8 mouse cellular contexts compared by ENCODE assay signal in the genomic region with DNA sequence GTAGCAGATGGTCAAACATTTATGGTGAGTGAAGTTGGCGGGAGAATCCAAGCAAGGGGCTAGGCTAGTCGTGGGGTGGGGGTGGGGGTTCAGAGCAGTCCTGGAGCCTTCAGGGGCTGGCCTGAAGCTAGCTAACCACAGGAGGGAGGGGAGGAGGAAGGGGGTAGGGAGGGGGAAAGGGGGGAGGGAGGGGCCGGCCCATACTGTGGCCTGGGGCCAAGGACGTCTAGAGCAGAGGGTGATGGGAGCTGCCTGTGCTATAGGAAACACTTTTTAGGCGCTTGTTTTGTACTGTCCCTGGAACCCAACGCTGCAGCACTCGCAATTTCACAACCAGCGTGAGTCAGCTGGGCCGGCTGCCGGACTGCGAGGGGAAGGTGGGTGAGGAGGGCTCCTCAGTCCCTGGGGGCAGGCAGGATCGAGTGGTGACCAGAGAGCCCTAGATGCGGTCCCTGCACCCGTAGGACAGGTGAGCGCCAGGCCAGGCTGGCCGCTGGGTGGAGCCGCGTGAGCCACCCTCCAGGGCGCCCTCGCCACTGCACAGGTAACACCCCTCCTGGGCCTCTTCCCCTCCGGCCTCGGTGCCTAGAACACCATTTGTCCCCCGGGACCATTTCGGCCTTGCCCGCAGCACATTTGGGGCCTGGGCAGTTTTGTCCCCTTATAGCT. TPM values are rescaled to one million over a fixed set of nuclear protein-coding genes. Genes with fewer than 3 reads are reported as not detected.
DNase-seq lines count a peak whose midpoint lies in the region; ATAC-seq and TF ChIP-seq lines count a peak whose summit lies in the region.

No protein-coding gene starts in this region.

- no peak for TF ChIP-seq POLR2A in liver, adult 2 months (IDR thresholded peaks at IDR 0.05; ENCODE audit: extremely low read depth, insufficient read depth, low read length)

- ATAC-seq in midbrain, postnatal 0 days (ENCODE audit: low FRiP score): peak; percentile 76

- no peaks in the 10 kb centered on the region for H3K4me1 ChIP-seq in liver, adult 2 months (ENCODE audit: control insufficient read depth, insufficient read depth, low read length)
- no peaks in the 10 kb centered on the region for H3K4me1 ChIP-seq in midbrain, postnatal 0 days (ENCODE audit: insufficient read depth, low read length)

- peak overlapping the region; percentile 73 for H3K4me2 ChIP-seq in midbrain, postnatal 0 days (ENCODE audit: low read depth, low read length, poor library complexity, severe bottlenecking)

- no peaks in the 10 kb centered on the region for H3K27me3 ChIP-seq in liver, adult 2 months (ENCODE audit: control insufficient read depth, insufficient read depth, low read length)
- H3K27me3 ChIP-seq in midbrain, postnatal 0 days (ENCODE audit: insufficient read depth, low read length): no peaks in the 10 kb centered on the region

- peak; percentile 45 to 49 for DNase-seq in urinary bladder, adult 18-20 months (ENCODE audit: low spot score in 2 of 2)
- DNase-seq in urinary bladder, postnatal 10 days (ENCODE audit: low spot score): no peak
- peak; percentile 32 for DNase-seq in embryo, embryonic 11.5 days (ENCODE audit: low read depth, low spot score)
- peak; percentile 59 to 63 for DNase-seq in heart, adult 18-20 months
- DNase-seq in kidney, adult 18-20 months: peak; percentile 70
- DNase-seq in liver, adult 2 months (ENCODE audit: extremely low read depth, low read depth, low spot score): no peak
- DNase-seq in midbrain, postnatal 0 days (ENCODE audit: low spot score): peak; percentile 63
- DNase-seq in spleen, postnatal 10 days (ENCODE audit: low spot score in 2 of 2): peak; percentile 32 to 37

- peak overlapping the region; percentile 68 for H3K9ac ChIP-seq in liver, adult 2 months (ENCODE audit: low read depth, low read length)
- H3K9ac ChIP-seq in midbrain, postnatal 0 days (replicated peaks; ENCODE audit: low read length, poor library complexity, severe bottlenecking): peak overlapping the region; percentile 69

- H3K4me3 ChIP-seq in liver, adult 2 months (ENCODE audit: insufficient read depth, low read depth, low read length): peak overlapping the region; percentile 70
- peak overlapping the region; percentile 53 for H3K4me3 ChIP-seq in midbrain, postnatal 0 days (ENCODE audit: low read depth, low read length)

- WGBS in liver, adult 2 months: 2% methylated on average over 23 of the region's 25 CpGs
- 27% methylated on average over 21 of the region's 25 CpGs for whole genome bisulfite sequencing in midbrain, postnatal 0 days

- no peaks in the 10 kb centered on the region for H3K36me3 ChIP-seq in liver, adult 2 months (ENCODE audit: control insufficient read depth, insufficient read depth, low read length)
- no peaks in the 10 kb centered on the region for H3K36me3 ChIP-seq in midbrain, postnatal 0 days (ENCODE audit: insufficient read depth, low read length)

- TF ChIP-seq CTCF in liver, adult 2 months (IDR thresholded peaks at IDR 0.05; ENCODE audit: low read depth, low read length): no peak
- no peak for TF ChIP-seq CTCF in midbrain, postnatal 0 days (IDR thresholded peaks at IDR 0.05)

- H3K79me2 ChIP-seq in liver, adult 2 months (ENCODE audit: control insufficient read depth, insufficient read depth, low read length): no peaks in the 10 kb centered on the region

- H3K27ac ChIP-seq in liver, adult 2 months (replicated peaks; ENCODE audit: insufficient read depth, low read depth, low read length): peak overlapping the region; percentile 25
- peak overlapping the region; percentile 75 for H3K27ac ChIP-seq in midbrain, postnatal 0 days (ENCODE audit: low read depth, low read length)

- no peaks in the 10 kb centered on the region for H3K9me3 ChIP-seq in midbrain, postnatal 0 days (ENCODE audit: low read length)

RNA-seq across cellular contexts. Expression of a gene that starts 0.5 kb away (rescaled TPM):
- 10 to 100 TPM; 13.3 to 13.4 TPM for total RNA-seq in heart, adult 18-20 months (2021)
- 14.0 and 15.5 TPM in 2 replicates for total RNA-seq in liver, adult 2 months (2014; rRNA removed)
- polyA plus RNA-seq in liver, adult 2 months (2012; rRNA removed): 3.8 and 4.2 TPM in 2 replicates
- 58.8 and 73.0 TPM in 2 replicates for total RNA-seq in midbrain, postnatal 0 days (2014; rRNA removed)
- polyA plus RNA-seq in midbrain, postnatal 0 days (2015; fragmentation: Nextera tagmentation; extraction: Ambion mirVana): 80.6 and 85.4 TPM in 2 replicates

RNA-seq across cellular contexts. Expression of a gene that starts 13.3 kb away (rescaled TPM):
- 10 to 100 TPM; 27.5 to 30.6 TPM for total RNA-seq in heart, adult 18-20 months (2021)
- 33.8 and 43.1 TPM in 2 replicates for total RNA-seq in liver, adult 2 months (2014; rRNA removed)
- 7.2 and 9.6 TPM in 2 replicates for polyA plus RNA-seq in liver, adult 2 months (2012; rRNA removed)
- 36.1 and 38.1 TPM in 2 replicates for total RNA-seq in midbrain, postnatal 0 days (2014; rRNA removed)
- 39.5 and 44.0 TPM in 2 replicates for polyA plus RNA-seq in midbrain, postnatal 0 days (2015; fragmentation: Nextera tagmentation; extraction: Ambion mirVana)

Comparison
In these comparisons a context has a peak if more than half of its experiments do, and no peak if none do; other contexts are left out.
1. DNase-seq: peak in urinary bladder, adult 18-20 months (2 of 2), embryo, embryonic 11.5 days (single experiment), heart, adult 18-20 months (2 of 2), kidney, adult 18-20 months (single experiment), midbrain, postnatal 0 days (single experiment) and spleen, postnatal 10 days (2 of 2); none in urinary bladder, postnatal 10 days (single experiment) and liver, adult 2 months (single experiment).